Mouse (Mus musculus): ENCODE measurements at regions not wholly inside any gene's neighbourhood (a gene's known extent, or its start where the extent isn't known, plus 50 kb on each side); places are given as distances from the start of the nearest gene placed in this dataset.
"Not testable (repeated sequence)": the region's sequence is repeated elsewhere in the genome, so short reads cannot be mapped to it uniquely, and the experiment has no call there.

DNA sequence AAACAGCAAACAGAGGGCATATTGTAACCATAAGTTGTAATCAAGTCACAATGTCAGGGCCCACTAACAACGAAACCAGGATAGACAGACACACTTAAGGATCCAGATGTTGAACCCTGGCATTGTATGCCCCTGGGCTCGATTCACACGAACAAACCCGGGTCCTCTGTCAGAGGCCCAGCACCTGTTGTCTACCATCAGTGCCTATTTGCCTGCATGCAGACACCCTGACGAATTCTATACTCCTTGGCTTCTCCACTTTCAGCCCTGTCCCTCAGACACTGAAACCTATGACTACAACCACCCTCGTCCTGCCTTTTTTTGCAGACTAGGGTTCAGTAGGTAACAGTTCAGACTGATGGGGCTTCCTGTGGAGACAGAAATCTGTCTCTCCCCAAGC, 170.6 kb upstream of the Pkdcc start:
- no peak for DNase-seq (ENCODE audit: low spot score)

DNA sequence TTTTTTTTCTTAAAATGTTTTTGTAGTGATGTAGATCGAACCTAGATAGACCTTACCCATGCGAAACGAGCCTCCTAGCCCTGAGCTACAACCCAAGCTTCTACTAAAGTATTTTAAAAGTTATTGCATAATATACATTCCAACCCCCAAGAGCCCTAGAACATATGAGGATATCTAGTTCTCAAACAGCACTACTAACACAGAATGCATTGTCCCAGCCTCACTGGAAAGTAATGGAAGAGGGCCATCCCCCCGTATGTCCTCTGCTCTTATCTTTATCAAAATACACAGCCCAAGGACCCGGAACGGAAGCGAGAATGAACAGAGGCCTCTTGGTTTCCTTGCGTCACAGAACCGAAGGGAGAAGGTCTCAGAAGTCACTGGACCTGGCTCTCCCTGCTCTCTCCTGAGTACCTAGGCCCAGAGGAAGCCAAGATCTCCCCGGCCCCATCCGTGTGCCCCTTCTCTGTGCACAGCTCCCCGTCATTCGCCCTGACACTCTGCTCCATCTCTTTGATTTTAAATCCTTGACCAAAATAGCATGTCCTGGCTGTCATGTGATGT, 165.0 kb upstream of the Pkdcc start:
- no peak for DNase-seq (ENCODE audit: low spot score)

DNA sequence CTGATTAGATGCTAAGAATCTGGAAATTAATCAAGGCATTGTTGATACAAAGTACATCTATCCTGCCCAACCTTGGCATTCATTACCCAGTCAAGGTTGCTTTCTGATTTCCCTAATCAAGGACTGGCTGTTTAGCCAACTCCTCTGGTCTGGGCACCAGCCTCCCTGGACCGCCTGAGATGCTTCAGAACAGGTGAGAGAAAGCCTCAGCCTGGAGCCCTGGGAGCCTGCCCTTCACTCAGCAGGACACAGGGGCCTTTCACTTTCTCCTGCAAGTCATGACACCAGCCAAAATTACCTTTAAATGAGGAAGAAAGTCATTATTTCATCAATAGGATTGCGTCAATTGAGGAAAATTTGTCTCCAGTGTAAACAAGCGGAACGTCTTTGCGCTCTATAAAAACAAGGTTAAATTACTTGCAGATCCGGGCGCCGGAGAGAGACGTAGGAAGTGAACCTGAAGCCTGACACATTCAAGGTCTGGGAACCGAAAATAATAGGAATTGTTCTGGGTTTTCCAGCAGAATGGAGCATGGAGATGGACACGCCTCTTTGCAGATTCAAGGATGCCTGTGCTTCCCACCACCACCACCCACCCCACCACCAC, 164.4 kb upstream of the Pkdcc start:
- no peak for DNase-seq (ENCODE audit: low spot score)

DNA sequence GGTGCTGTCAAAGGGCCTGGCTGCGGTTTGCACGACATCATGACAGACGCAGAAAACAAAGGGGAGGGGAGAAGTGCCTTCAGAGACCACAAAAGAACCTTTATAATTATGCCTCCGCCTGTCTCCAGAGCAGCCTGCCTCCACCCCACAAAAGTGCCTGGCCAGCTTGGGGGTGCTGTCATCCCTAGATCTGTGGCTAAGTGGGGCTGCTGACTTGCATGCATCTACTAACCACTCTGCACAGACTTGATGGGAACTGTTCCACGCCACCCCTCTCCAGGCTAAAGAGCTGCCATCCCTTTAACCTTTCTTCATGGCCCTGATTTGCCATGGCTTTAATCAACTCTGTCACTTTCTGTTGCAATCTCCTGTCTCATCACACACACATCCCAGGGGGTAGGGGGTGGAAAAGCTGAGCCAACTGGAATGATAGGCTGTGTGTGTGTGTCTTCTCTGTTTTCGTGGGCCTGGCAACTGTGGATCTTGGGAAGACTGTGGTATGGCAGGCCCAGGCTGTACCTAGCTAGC, 162.4 kb upstream of the Pkdcc start:
- DNase-seq (ENCODE audit: low spot score), result peak; percentile 23

DNA sequence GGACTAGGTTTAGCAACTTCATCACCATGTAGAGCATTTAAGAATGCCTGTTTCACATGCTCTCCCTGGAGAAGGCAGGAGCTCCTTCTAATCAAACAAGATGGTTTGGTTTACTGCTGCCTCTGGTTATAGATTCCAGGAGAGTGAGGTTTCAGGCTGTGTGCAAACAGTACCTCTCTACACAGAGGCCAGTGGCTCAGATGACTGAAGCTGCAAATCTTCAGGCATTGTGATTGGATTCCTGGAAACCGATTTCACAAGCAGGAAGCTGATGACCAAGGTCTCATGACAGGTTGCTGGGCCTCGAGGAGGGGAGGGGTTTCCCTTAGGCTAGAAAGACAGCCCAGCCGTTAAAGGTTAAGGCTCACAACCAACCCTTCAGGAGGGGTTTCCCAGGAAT, 157.3 kb upstream of the Pkdcc start:
- no peak for DNase-seq (ENCODE audit: low spot score)

DNA sequence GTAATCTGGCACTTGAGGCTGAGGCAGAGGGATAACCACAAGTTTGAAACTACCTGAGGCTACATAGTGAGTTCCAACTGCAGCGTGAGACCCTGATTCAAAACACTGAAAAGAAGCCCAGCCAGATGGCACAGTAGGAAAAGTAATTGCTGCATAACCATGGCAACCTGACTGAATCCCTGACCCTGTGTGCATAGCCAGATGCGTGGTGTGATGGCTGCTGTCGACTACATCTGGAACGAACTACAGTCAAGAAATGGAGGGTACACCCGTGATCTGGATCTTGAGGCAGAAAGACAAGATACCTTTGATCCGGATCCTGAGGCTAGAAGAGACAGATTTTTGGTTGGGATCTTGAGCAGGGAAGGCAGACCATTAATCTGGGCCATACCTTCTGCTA, 153.2 kb upstream of the Pkdcc start:
- DNase-seq (ENCODE audit: low spot score), result no peak

DNA sequence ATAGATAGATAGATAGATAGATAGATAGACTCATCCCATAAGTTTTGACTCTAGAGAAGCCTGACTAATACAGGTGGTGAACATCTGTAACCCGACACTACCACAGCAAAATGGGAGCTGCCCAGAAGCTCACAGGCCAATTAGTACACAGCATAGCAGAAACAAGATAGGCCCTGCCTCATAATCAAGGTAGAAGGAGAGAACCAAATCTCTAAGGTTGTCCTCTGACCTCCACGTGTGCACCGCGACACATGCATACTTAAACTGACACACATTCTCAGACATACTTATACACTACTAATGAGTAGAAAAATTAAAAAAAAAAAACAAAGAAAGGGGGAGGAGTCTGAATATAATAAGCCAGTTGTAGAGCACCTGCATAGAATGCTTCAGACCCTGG, 151.2 kb upstream of the Pkdcc start:
- DNase-seq (ENCODE audit: low spot score), result no peak

DNA sequence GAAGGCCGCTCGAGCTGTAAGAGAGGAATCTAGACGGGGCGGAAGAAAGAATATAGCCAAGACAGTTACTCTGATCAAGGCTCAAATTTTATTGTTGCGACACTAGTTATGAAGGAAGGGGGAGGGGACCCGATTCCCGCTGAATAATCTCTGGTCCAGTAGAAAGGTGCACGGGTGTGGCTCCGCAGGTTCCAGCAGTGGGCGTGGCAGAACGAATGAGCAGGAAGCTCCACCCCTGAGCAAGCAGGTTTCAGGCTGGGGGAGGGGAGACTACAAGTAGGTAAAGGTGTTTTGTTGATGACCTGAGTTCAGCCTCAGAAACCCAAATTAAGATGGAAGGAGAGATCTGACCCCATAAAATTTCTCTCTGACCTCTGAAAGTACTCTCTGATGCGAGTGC, 150.7 kb upstream of the Pkdcc start:
- DNase-seq (ENCODE audit: low spot score), result not testable (repeated sequence)

DNA sequence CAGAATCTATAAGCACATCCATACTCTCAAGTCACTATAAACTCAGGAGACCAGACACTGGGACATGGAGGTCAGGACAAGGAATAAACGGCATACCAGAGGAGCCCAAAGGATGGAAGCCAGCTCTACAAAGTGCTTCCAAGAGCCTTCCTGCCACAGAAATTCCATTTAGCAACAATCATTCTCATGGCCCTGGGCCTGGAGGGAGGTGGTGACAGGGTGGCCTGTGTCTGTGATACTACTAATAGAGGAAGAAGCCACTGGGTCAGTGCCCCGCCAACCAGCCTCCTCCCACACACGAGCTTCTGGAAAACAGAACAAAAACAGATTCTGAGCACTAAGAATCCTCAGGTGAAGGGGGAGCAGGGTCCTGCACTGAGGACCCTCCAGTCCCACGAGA, 145.8 kb upstream of the Pkdcc start:
- DNase-seq (ENCODE audit: low spot score), result no peak

DNA sequence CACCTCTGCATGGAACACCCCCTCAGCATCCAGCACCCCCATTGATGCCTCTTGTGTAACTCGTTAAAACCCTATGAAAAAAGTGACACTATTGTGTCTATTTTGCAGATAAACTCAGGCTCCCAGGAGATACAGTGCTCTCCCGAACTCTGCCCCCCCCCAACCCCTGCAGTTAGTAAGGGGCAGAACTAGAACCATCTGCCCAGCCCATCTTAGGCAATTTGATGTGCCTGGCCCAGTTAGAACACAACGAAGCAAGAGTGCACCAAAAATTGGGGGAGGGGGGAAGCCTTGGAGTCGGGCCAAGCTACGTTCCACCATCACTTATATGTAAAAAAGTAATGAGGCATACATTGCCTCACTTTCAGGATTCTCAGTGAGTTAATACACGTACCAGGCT, 143.3 kb upstream of the Pkdcc start:
- DNase-seq (ENCODE audit: low spot score), result no peak

DNA sequence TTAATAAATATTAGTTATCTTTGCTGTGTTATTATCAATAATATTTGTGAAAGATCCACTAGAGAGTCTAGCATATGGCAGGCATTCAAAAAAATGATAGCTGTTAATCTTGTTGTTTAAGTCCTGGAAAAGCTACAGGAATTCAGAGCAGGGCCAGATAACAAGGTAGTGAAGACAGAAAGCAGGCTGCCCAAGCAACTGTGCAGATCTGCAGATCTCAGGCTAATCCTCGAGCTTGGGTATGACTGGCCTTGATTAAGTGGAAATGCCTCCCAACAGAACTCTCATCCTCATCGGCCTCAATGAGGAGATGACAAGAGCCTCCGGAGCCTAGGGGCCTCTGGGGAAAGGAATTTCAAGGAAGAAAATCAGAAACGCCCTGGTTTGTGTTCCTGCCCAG, 142.9 kb upstream of the Pkdcc start:
- no peak for DNase-seq (ENCODE audit: low spot score)

DNA sequence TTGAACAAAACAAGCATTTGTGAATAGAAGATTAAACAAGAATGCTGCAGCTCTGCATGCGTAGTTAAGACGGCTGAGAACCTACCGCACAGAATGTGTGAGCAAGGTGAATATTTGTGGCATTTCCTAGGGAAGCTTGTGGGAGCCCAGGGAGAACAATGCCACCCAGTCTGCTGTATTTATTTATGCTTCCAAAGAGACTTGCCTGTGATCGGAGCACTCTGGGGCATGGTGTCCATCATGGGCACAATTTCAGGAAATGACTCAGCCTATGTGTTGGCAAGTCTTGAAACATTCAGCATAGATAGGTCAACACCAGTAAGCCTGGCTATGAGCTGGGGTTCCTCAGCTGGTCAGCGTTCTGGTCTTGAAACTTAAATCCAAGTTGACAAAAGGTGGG, 140.2 kb upstream of the Pkdcc start:
- DNase-seq (ENCODE audit: low spot score), result peak; percentile 46

DNA sequence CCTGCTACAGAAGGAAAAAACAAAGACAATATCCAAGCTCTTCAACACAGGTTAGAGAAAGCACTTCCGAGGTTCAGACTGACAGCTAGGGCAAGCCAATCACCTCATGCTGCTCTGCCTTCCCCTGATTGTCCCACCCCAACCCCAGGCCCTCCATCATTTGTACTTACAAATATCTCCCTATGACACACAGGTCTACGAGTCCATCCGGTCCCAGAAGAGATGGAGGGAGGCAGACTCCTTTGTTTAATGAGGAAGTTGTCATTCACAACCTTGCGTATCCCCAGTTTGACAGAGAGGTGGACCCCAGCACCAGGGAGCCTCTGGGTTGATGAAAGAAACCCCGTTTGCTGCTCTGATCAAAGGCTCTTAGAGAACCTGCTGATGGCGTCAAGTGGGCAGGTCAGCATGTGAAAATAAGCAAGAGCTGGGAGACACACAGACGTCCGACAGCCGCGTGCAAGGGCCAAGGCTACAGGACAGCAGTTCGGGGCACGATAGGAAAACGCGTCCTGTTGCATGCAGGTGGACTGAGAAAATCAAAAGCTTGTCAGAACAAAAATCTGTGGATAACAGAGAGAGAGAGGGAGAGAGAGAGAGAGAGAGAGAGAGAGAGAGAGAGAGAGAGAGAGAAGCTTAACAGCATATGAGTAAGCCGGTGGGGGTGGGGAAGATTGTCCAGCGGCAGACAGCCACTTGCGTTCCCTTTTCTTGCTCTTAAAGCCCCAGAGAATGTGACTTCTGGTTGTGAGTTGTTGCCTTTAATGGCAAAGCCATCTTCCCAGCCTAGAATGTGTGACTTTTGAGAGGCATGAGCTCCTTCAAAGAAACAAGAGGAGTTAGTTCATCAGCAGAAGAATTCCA, 137.1 kb upstream of the Pkdcc start:
- DNase-seq (ENCODE audit: low spot score), result no peak

DNA sequence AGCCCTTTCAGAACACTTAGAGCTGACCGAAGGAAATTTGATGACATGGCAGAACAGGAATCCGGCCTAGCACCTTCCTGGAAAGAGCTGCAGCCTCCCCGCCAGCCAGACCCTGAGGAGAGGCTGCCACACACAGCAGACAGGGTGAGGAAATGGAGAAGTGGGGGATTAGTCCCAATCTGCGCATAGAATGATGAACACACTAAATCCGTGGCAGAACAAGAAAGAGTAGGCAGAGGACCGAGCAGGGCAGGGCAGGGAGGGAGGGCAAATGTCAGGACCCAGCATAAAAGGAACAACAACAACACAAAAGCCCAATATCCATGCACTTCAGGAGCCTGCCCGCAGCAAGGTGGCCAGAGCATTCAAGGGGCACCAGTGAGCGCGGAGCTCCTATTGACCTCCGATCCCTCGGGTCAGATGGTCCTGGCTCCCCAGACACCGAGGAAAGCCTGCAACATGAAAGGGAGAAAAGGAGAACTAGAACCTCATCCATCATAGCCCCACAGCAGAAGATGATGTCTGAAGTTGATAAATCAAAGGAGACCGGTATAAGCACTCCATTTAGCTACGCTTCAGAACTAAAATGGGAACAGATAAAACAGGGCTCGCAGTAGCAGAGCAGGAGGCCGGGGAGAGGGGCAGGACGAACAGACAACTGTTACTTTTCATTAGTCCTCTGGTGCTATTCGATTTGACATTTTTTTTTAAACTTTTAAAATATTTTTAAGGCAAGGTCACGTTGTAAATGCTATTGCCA, 136.3 kb upstream of the Pkdcc start:
- DNase-seq (ENCODE audit: low spot score), result no peak

DNA sequence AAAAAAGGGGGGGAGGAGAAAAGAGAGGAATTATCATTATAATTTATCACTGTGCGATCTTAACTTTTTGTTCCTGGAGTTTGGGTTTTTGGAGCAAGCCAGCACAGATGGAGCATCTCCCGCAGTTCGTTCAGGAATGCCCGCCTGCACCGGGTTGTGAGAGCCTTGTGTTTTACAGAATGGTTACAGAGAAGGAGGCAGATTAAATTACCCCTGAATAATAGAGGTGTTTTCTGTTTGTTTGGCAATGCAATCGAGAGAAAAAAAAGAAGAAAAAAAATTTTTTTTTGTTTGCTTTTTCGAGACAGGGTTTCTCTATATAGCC, 135.8 kb upstream of the Pkdcc start:
- DNase-seq (ENCODE audit: low spot score), result no peak

DNA sequence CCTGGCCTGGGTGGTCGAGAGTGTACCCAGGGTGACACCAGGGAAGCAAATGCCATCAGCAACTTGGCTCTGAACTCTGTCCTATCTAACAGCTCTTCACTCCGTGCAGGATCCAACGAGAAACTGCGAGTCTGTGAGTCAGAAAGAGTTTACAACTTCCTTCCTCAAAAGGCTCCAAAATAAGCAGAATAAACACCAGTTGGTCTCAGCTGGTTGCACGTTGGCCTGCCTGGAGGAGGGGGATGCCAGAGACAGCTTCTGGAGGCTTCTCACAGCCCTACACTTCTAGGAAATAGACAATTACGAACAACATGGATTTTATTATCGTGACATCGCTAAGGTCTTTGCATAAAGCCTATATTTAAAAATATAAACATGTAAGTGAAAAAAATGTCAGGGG, 133.4 kb upstream of the Pkdcc start:
- no peak for DNase-seq (ENCODE audit: low spot score)

DNA sequence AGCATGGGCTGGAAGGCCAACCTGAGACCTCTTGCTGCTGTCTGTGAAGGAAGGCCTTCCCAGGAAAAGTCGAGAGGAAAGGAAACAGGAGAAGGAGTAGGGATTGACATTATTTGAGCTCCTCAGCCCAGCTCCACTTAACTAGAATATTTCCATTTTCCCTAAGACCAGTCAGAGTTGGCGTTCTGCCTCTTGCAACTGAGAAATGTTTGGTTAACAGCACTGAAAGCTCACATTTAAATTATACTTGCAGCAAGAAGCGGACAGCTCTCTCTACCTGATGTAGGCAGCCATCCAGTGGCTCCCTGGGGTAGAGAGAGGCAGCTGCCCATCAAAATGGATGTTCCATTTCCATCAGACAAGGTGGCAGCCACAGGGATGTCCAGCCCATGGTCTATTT, 131.6 kb upstream of the Pkdcc start:
- no peak for DNase-seq (ENCODE audit: low spot score)

DNA sequence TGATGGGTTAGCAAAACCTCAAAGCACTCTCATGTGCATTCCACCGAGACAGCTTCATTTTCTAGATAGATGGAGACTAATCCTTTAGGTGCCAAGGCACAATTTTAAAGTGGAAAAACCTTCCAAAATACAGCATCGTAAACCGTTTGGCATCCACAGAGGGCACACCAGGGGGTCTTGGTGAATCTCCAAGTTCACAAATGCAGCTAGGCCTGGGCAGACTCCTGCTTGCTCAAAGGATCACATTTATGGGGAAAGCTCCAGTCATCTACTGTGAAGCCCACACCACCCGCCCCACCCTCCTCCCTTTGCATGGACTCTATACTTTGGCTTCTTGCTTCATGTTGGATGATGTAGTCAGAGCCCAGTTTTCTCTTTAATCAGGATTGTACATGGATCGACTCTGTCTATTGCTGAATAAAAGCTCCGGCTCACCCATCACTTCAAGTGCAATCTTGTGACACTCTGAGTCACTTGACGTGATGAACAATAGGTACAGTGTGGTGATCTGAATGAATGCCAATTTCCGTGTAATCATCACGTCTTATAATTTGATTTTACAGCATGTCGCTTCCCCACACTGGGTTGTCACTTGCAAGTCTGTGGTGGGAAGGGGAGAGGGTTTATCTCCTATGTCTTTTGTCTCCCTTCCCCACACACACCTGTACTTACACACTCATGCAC, 129.2 kb upstream of the Pkdcc start:
- DNase-seq (ENCODE audit: low spot score), result no peak

DNA sequence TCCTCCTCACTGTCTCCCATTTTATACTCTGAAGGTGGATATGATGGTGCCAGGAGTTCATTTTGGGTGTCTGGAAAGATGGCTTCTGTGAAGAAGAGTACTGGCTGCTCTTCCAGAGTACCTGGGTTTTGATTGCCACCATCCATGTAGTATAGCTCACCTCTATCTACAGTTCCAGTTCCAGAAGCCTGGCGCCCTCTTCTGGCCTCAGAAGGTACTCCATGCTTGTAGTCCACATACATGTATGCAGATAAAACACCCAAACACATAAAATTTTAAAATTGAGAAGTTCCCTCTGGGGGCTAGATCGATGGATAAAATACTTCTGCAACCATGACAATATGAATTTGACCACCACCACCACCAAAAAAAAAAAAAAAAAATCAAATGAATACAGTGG, 128.4 kb upstream of the Pkdcc start:
- DNase-seq (ENCODE audit: low spot score), result no peak

DNA sequence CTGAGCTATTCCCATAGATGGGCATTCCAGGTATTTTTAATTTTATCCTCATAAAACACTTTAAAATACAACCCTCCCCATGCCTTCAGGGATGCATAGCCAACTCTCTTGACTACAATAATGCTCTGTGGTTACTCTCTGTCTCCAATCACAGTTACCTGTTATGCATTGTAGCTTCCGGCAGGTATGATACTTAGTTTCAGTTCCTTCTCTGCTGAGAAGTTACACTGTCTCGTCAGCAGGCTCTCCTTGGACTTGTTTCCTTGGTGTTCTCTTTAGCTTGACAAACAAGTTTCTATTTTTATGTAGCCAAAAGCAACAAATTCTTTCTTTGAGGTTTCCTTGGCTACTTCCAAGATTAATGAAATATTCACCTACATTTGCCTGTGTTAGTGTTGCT, 126.6 kb upstream of the Pkdcc start:
- DNase-seq (ENCODE audit: low spot score), result no peak

DNA sequence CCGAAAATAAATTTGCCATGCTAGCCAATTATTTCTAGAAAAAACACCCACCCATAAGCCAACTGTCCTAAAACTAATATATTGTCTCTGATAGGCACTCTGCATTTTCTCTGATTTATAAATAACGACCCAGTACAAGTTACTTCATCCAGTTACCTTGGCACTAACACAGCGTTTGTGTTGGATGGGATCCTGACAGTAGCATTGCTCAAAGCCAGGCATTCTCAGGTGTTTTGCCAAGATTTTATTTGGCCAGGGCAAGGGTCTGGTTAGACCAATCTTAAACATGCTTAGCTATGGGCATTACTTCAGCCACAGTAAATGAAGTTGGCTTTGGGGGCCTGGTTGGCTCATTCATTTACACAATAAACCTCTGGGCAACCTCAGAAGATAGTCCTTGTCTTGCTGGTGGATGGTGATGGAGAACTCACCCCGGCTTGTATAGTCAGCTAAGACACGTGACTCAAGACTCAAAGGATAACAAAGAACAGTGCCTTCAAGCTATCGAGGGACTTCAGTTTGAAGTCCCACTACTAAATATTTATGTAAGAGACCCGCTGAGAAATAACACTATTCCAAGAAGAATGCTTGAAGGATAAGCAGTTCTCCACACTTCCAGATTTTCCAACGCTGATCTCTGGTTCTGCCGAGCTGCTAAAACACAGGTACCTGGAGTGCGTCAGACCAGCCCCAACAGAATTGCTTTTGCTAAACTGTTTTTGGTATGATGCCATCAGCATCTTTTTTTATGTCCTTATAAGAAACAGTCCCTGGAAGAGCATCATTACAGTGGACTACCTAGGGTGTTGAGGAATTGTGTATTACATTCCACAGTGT, 125.0 kb upstream of the Pkdcc start:
- DNase-seq (ENCODE audit: low spot score), result peak; percentile 69

Data from adipocyte (in vitro differentiated cells).